Mouse (Mus musculus) heart, embryonic 14.5 days (tissue): Measurements from ENCODE around the gene Nr5a2. TPM values are rescaled to one million over a fixed set of nuclear protein-coding genes. Genes with fewer than 3 reads are reported as not detected.
"Not testable (repeated sequence)": the region's sequence is repeated elsewhere in the genome, so short reads cannot be mapped to it uniquely, and the experiment has no call there.

Experiments used
- ATAC-seq: fragments of 200-750 bp; cut with Nextera tagmentation; 2 replicates; pipeline ENCODE4 v1.8.0; 2017; ENCODE audit warnings: low read depth, moderate TSS enrichment; ENCODE audit not compliant: insufficient number of reproducible peaks, insufficient read depth, low FRiP score
- H3K27ac ChIP-seq, 2 experiments: fragments of 200-500 bp in 1 of 2; fragments of 300-500 bp in 1 of 2; sonication (generic) in 1 of 2; replicated peaks in 1 of 2; 2 replicates each; pipeline ENCODE4 v1.5.1; 2012 to 2014; ENCODE audit warnings: low read depth in 2 of 2, low read length in 2 of 2, control low read depth in 1 of 2, mild to moderate bottlenecking in 1 of 2, mixed read lengths in 1 of 2; ENCODE audit not compliant: control insufficient read depth in 1 of 2, insufficient read depth in 1 of 2
- H3K27me3 ChIP-seq: fragments of 300-500 bp; sonication (generic); 2 replicates; pipeline ENCODE4 v1.6.1; 2014; ENCODE audit warnings: mild to moderate bottlenecking, low read length, control low read depth; ENCODE audit not compliant: control insufficient read depth, insufficient read depth
- H3K36me3 ChIP-seq: fragments of 300-500 bp; sonication (generic); 2 replicates; pipeline ENCODE4 v1.6.1; 2014; ENCODE audit warnings: mild to moderate bottlenecking, control low read depth, low read length, mixed read lengths; ENCODE audit not compliant: control insufficient read depth, insufficient read depth
- H3K4me1 ChIP-seq, 2 experiments: fragments of 200-500 bp in 1 of 2; fragments of 300-500 bp in 1 of 2; sonication (generic) in 1 of 2; 2 replicates each; pipeline ENCODE4 v1.6.1; 2012 to 2014; ENCODE audit warnings: low read length in 2 of 2, control low read depth in 1 of 2, mixed read lengths in 1 of 2; ENCODE audit not compliant: control insufficient read depth in 2 of 2, insufficient read depth in 2 of 2
- H3K4me2 ChIP-seq: fragments of 300-500 bp; sonication (generic); 2 replicates; pipeline ENCODE4 v1.6.1; 2014; ENCODE audit warnings: mild to moderate bottlenecking, low read length
- H3K4me3 ChIP-seq, 2 experiments: fragments of 200-500 bp in 1 of 2; fragments of 300-500 bp in 1 of 2; sonication (generic) in 1 of 2; 2 replicates each; pipeline ENCODE4 v1.5.1; 2012 to 2014; ENCODE audit warnings: low read length in 2 of 2, mild to moderate bottlenecking in 2 of 2, control low read depth in 1 of 2, low read depth in 1 of 2, moderate library complexity in 1 of 2; ENCODE audit not compliant: control insufficient read depth in 1 of 2, insufficient read depth in 1 of 2
- H3K9ac ChIP-seq: fragments of 300-500 bp; sonication (generic); 2 replicates; pipeline ENCODE4 v1.6.1; 2014; ENCODE audit warnings: mild to moderate bottlenecking, low read length
- H3K9me3 ChIP-seq: fragments of 300-500 bp; sonication (generic); 2 replicates; pipeline ENCODE4 v1.6.1; 2016; ENCODE audit warnings: low read length, control low read depth; ENCODE audit not compliant: control insufficient read depth
- WGBS: fragments of 180-500 bp; shearing (Covaris S2); extraction: QIAGEN DNeasy Blood & Tissue Kit; methylation state at CpG from one replicate; pipeline ENCODE4 v1.1.7; 2014; 5-methylcytosine and 5-hydroxymethylcytosine counted together
- polyA plus RNA-seq: library from polyadenylated mRNA; unstranded; fragments of >200 nt; fragmentation: Nextera tagmentation; extraction: Ambion mirVana; gene quantifications from 2 replicates; pipeline ENCODE4 v1.2.1, GENCODE M21; 2014

Gene Nr5a2
- polyA plus RNA-seq, 1 experiment from 2014 or later: 0.38 TPM

DNA sequence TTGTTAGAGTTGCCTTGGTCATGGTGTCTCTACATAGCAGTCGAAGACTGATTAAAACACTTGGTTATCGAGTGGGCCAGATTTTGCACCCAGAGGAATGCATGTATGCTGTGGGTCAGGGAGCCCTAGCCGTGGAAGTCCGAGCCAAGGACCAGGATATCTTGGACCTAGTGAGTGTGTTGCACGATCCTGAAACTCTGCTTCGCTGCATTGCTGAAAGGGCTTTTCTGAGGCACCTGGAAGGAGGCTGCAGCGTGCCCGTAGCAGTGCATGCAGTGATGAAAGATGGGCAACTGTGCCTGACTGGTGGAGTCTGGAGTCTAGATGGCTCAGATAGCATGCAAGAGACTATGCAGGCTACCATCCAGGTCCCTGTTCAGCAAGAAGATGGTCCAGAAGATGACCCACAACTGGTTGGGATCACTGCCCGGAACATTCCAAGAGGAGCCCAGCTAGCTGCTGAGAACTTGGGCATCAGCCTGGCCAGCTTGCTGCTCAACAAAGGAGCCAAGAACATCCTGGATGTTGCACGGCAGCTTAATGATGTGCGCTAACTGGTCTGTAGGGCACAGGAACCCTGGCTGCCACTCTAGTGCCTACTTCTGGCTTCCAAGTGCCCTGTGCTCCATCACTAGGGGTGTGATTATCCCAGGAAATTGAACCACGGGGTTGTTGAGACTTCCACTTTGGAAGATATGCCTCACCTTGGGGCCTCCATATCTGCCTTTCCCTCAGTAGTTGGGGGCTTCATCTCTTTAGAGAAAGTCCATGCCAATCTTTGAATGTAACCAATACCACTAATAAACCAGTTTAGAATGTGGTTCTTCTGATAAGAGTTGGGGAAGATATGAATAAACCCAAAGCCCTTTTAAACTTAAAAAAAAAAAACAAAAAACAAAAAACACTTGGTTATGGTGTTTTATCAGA, 167.0 kb downstream of the Nr5a2 start:
- H3K27me3 ChIP-seq, H3K27ac ChIP-seq, H3K4me3 ChIP-seq, H3K9ac ChIP-seq, H3K4me1 ChIP-seq, ATAC-seq, H3K4me2 ChIP-seq, H3K9me3 ChIP-seq, H3K36me3 ChIP-seq: not testable (repeated sequence)
- 89% methylated on average over 12 of the region's 12 CpGs for WGBS
